Mouse (Mus musculus) retina, postnatal 7 days (tissue): ENCODE measurements around the gene Amer2.
A peak's percentile ranks its signal among the peaks of the same experiment; 100 is the strongest.
"Not testable (repeated sequence)": the region's sequence is repeated elsewhere in the genome, so short reads cannot be mapped to it uniquely, and the experiment has no call there.

Source experiments
- DNase-seq: peaks from one replicate; pipeline ENCODE4 v3.0.0-alpha.2; 2012; ENCODE audit warnings: low read depth, low spot score

The Amer2 gene

DNA sequence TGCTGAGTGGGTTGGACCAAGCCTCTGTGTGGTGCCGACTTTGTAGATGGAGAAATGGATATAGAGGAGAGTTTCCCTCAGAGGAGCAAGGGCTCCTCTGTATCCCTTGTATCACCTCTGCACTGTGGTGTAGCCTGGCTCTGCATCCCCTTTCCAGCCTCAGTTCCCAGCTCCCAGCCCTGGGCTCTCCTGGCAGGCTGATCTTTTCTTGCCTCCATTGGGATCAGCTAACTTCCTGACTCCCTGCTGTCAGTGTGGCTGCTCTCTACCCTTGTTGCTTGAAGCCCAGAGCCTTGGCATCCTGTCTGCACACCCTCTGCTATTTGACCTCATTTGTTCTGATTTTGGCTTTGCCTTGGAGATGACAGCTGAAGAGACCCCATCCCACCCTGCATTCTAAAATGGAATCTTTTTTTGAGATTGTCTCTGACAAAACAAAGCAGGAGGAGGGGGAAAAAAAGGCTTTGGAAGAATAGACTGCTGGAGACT lies at the start of gene Amer2:
TSS of gene Amer2 (plus strand) at position 439 of the 489 bp plus-strand sequence.
- DNase-seq, result no peak

DNA sequence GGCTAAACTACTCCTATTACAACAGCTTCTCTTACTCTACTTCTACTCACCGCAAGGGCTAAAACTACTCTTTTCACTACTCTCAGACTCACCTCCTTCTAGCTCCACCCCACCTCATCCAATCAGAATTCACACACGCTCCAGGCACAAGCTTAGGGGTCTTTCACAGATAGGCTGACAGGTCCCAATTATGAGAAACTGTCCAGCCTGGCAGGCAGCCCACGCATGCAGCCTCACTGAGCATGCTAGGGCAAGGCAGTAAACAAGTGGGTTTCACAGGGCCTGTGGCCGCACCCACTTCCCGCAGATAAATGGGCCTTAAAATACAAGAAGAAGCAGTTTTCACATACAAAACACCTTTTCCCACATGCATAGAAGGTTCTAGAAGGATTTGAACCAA lies 33.1 kb upstream of the Amer2 start:
- DNase-seq, result not testable (repeated sequence)

DNA sequence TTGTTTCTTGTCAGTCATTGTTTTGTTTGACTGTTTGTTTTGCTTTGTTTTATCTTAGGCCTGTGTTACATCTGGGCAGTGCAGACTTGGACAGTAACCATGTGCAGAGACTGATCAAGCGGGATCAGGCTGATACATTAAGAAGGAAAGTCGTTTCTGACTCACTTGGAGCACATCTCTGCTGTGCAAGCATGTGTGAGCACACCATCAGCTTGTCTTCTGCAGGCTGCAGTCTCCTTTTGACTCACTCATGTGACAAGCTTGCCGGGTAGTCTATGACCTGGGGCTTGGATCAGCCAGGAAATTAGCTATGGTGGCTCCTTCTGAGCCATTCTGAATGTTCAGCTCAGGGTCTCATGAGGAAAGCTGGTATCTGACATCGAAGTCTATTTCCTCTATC lies 32.5 kb upstream of the Amer2 start:
- DNase-seq, result no peak

DNA sequence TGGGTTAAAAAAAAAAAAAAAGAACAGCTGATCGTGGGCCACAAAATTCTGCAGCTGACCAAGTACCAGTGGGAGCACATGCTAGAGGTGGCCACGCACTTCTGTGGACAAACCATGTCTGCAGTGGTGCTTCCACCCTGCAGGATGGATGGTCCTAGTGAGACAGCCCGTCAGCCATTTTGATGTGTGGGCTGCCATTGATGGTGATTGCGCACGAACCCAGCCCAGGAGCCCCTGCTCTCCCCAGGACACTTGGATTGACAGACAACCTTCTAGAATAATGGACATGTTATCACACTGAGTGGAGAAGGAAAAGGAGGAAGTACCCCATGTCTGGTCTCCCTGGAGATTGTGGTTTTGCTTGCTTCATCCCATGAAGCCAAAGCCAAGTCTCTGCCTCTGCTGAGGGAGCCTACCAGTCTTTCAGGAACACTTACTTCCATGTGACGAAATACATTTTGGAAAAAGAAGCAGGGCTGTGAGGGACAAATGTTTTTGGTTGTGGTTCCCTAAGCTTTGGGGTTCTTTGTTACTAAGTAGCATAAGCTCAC lies 27.7 kb upstream of the Amer2 start:
- no peak for DNase-seq

DNA sequence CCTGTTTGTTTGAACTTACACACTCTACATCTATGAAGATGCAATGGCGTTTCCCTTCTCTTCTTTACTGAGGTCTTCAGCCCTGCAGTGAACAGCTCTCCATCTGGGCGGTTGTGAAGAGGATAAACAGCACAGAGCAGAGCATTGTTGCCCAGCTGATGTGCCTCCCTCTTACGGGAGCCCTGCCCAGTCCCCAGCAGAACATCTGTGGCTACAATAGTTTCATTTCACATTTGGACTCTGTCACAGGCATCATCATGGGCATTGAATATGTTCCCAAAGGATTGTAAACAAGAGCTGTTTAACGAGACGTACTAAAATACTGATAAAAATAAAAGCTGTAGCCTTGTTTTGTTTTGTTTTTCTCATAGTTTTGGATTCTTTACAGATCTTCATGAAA lies 14.7 kb upstream of the Amer2 start:
- no peak for DNase-seq

DNA sequence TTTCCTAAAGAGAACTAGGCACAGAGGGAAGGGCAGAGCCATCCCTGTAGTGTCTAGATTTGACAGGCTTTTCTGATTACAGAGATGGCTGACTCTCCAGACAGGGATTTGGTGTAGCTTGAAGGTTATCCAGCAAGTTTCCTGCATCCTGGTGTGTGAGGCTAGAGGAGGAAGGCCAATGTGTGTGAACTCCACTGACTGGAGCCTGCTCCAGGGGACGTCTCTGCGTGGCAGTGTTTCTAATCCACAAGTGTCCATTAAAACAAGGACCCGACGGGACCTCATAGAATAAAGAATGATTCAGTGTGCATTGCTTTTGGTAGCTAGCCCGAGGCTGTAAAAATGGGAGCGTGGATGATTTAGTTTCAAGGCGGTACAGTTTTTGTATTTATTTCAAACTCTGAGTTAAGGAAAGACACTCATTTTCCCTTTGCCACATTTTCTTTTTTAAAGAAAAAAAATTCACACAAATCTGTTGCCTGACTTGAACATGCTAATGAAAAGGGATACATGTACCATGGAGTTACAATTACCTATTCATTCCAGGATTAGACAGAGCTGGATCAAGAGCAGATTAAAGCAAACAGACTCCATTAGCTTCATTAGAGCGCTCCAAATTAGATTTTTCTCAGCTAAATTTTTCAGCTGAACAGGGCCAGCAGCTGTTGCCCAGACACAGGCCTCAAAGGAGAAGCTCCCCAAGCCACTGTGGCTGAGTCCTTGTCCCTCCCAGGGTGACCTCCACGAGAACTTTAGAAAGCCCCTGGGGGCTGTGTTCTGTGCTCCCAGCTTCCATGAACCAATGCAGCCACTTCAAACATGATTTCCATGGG lies 11.5 kb upstream of the Amer2 start:
- DNase-seq, result no peak

DNA sequence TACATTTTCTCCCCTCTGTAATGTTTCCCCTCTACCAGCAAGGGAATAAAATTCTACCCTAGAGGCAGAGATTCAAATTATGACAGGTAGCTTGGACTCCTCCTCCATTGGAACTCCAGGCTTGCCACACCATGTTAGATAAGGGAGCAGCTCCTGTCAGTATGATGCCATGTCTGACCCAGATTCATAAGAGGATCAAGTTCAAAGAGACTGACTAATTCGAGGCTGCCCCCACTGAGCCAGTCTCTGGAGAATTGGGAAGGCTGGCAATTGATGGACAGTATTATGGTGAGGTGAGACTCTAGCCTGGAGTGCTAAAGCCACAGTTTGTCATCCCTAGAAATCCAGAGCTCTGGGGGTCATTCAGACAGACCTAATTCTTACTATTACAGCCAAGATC lies 6.3 kb upstream of the Amer2 start:
- peak; percentile 52 for DNase-seq

DNA sequence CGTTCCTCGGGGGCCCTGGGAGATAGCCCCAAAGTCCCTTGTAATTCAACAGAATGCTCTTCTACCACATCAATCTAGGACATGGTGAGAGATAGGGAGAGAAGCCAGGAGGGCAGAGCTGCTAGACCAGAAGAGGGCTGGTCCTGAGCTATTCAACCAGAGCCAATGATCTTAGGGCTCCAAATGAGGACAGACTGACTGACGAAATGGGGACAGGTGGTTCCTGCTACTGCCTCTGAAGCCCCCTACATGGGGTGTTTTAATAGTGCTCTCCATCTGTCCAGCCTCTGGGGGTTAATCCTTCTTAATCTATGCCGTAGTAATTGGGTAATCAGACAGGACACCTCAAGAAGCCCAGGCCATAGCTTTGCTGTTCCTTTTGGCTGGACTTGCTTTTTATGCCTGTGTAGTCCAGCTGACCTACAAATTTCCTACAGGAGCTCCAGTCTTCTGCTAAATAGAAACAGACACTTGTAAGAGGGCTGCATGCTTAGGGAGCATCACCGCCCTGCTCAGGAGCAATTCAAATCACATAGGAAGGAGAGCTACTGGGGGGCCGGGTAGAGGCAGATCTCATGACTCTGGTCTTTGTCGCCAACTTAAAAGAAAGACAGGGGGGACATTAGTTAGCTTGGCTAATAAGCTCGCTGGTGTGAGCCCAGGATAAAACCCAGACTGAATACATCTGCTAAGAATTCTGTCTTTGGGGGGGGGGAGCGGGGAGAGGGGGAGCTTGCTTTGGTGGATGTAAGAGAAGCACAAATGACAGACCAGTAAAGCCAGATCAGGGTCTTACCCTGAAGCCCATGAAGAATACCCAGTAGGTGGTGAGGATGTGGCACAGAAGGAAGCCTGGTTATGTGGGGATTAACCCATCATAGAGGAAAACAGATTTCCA lies 4.0 kb upstream of the Amer2 start:
- peak; percentile 37 for DNase-seq

DNA sequence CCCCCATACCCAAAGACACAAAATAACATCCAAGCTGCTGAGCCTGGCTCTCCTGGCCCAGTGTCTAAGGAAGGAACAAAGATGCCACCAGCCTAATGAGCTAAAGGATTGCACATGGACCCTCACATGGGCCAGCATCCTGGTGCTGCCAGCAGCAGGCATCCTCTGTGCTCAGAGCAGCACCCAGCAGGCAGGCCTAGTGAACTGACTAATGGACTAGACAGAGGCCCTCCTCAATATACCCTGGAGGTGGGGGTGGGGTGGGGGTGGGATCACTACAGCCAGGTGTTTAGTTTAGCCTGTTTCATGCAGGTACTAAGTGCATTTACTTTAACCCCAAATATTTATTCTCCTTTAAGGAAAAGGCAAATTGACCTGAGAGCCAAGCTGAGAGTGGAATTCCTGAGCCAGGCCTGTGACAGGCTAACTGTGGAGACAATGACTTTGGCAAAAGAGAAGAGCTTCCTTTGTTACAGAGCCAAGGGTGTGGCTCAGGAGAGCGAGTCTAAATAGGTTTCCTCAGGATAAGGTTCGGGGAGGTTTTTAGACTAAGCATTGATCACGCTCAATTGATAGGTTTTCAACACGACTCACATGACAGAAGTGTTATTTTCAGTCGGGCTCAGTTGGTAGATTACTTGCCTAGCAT lies 3.3 kb upstream of the Amer2 start:
- no peak for DNase-seq

DNA sequence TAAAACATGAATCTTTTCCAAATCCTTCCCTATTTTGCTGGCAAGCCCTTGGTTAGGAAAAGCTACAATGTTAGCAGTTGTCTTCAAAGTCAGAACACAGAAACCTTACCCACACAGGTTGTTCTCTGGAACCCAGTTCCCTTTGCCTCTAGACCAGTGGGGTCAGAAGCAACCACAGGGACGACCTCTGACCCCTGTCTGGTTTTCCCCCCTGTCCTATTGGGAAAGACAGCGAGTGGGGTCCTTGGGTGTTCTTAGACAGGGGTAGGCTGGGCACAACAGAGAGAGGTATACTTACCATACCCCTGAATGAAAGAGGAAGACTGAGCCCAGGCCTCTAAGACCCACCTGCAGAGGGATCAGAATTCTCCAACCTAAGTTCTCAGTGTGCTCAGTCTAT lies 4.0 kb downstream of the Amer2 start:
- no peak for DNase-seq

DNA sequence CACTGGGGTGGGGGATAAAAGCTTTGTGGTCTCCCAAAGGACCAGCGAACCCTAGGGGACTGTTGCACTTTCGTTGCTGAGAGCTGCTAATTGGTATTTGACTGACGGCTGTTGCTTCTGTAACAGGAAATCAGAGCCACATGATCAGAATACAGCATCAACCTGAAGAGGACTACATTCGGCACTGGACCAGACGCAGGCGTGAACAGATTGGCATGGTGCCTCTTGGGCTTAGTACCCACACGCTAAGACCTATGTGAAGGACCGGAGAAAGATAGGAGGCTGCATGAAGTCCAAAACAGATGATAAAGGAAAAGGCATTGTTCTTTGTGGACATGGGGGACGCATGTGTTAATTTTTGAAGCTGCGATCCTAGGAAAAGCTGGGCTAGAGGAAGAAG lies 4.5 kb downstream of the Amer2 start:
- DNase-seq, result peak; percentile 40

DNA sequence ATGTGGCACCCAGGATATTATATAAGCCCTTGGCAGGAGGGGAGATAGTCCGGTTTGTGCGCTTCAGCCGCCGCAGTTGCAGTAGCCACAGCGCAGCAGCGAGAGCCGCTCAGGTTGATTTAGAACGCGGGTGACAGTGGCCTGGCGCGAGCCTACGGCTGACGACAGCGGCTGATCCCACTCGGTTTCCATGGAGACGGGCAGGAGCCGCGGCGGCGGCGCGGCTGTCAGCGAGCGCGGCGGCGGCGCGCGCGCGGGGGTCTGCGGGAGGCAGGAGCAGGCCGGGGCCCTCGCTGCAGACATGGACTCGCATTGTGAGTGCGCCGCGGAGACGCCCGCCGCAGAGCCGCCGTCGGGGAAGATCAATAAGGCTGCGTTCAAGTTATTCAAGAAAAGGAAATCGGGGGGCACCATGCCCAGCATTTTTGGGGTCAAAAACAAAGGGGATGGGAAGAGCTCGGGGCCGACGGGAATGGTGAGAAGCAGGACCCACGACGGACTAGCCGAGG lies 5.1 kb downstream of the Amer2 start:
- DNase-seq, result peak; percentile 88

DNA sequence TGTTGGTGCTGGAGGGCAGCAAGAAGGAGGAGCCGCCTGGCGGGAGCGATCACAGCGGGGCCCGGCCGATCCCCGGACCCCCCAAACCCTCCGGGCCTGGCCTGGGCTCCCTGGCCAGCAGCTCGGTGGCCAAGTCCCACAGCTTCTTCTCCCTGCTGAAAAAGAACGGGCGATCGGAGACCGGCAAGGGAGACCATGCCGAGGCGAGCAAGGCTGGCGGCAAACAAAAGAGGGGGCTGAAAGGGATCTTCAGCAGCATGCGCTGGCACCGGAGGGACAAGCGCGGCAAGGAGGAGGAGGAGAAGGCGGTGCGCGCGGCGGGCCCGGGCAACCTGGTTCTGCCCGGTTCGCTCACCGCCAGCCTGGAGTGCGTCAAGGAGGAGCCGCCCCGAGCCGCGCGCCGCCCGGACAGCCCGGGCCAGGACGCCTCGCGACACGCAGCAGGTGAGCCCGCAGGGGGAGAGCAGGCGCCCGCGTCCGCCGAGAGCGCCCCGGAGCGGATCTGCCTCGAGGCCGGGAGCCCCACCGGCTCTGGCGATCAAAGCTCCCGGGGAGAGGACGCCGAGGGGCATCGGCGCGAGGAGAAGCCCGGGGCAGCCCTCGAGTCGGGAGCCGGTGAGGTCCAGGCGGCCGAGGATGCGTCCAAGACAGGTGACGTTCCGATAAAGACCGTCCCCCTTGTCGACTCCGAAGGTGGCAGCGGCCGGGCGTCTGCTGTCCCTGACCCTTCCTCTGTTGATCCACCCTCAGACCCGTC lies 5.7 kb downstream of the Amer2 start:
- DNase-seq, result no peak

DNA sequence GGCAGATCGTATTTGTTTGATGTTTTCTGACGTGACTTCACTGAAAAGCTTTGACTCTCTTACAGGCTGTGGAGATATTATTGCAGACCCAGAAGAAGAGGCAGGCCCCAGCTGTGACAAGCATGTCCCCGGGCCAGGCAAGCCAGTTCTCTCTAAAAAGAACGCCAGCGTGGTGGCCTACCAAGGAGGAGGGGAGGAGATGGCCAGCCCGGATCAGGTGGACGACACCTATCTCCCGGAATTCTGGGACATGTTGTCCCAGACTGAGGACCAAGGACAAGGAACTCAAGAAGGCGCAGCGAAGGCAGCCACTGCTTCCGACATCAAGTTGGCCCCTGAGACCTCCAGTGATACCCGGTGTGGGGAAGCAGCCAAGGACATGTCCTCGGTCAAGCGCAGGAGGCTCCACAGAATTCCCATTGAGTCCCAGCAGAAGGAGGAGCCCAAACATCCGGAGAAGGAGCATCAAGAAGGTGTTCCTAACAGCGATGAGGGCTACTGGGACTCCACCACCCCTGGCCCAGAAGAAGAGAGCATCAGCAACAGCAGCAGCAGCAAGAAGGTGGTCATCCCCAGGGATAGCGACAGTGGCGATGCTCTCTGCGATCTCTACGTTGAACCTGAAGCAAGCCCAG lies 6.4 kb downstream of the Amer2 start:
- DNase-seq, result no peak

DNA sequence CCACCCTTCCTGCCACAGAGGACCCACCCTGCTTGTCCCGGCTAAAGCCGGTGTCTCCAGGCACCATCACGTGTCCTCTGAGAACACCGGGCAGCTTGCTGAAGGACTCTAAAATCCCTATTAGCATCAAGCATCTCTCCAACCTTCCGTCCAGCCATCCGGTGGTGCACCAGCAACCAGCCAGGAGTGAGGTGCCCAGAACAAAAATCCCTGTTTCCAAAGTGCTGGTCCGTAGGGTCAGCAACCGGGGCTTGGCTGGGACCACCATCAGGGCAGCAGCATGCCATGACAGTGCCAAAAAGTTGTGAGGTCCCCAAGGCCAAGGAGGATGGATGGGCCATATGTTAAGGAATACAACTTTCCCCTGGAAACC lies 6.9 kb downstream of the Amer2 start:
- no peak for DNase-seq

DNA sequence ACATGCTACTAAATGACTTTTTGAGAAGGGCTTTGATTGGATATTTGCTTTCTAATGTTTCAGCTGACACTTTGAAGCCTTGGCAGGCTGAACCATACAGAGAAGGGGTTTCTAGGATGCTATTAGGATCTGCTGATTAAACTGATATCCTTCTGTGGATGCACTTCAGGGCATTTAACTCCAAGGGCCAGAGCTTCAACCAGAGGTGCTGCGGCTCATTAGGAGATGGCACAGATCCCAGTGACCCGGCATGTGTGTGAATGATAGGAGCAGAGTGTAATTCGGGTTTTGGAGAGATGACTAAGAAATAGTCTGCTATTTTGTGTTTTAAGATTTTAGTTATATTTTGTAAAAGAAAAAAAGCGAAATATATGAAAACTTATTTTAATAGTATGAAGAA lies 8.6 kb downstream of the Amer2 start:
- no peak for DNase-seq

DNA sequence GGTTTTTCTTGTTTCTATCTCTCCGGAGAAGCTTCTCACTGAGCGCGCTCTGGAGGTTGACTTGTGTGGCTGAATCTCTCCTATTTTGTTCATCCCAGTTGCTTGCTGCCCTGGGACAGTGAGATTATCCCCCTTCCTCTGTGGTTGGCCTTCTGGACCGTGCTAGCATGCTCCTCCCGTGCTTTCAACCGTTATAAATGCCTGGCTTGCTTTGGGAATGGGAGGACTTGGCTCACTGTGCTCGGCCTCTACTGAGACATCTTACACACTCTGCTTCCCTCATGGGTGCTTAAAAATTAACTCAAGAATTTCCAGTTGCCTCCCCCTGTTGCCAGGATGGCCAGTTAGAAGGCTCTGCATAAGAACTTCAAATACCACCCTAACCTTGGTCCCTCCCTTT lies 10.8 kb downstream of the Amer2 start:
- no peak for DNase-seq

DNA sequence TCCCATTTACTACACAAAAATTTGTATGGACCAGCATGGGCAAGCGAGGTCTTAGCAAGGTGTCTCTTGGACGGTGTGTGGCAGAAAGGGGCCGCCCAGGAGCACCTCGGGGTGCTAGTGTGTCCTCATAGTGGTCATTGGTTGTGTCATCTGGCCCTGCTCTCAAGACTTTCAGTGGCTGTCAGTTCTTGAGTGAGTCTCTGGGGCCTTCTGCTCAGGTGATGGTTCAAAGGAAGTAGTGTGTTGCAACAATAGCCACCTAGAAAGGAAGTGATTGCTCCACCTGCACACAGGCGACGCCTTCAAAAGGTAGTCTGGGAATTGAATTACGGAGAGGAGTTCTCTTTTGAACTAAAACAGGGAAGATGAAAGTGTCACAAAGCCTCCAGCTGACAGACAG lies 11.2 kb downstream of the Amer2 start:
- DNase-seq, result no peak

DNA sequence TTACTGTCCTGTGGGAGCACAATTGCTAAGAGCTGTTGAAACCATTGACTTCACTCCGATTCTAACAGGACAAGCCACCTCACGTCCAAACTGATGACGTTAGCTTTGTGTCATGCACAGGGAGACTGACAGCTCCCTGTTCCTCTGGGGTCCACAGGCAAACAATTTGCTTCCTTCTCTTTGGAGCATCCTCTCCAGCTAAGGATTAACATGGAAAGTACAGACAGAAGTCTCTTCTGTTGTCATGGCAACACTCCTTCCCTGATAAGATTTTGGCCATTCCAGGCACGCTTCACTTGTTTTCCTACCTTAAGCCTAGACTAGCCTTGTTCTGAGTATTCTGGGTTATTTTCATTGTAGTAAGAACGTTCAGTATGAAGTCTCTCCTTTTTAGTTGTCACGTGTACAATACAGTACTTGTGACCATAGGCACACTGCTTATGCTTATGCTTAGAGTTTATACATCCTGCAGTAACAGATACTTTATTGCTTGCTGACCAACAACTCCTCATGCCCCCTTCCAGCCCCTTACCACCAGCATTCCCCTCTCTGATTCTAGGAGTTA lies 12.1 kb downstream of the Amer2 start:
- no peak for DNase-seq
